Mouse (Mus musculus) gastrocnemius, adult 8-10 months (tissue): ENCODE results near the gene Lpcat2b. TPM values are rescaled to one million over a fixed set of nuclear protein-coding genes. Genes with fewer than 3 reads are reported as not detected.
"Not testable (repeated sequence)": the region's sequence is repeated elsewhere in the genome, so short reads cannot be mapped to it uniquely, and the experiment has no call there.

Experiments
- DNase-seq, 2 experiments: peaks; one replicate each; pipeline ENCODE4 v3.0.0; 2022; ENCODE audit warnings: low spot score in 2 of 2
- total RNA-seq, 4 experiments: library from RNA; stranded (reverse); gene quantifications; 2 replicates each; pipeline ENCODE4 v1.2.4; 2022

Lpcat2b gene
- not detected for total RNA-seq

- no peak for DNase-seq
Measured at GRCm38 (mm10) chr5:107431249-107431648, at the start of gene Lpcat2b. Lpcat2b (plus strand) TSS chr5:107431549.

GRCm38 (mm10) chr5:107386448-107386847 lies 44.9 kb upstream of the Lpcat2b start:
- not testable (repeated sequence) for DNase-seq

GRCm38 (mm10) chr5:107387788-107388187 lies 43.6 kb upstream of the Lpcat2b start:
- no peak for DNase-seq

- no peak for DNase-seq
Measured at GRCm38 (mm10) chr5:107389373-107389772, 42.0 kb upstream of the Lpcat2b start.

- DNase-seq: no peak
Measured at GRCm38 (mm10) chr5:107394437-107394836, 36.9 kb upstream of the Lpcat2b start.

- DNase-seq: no peak
Measured at GRCm38 (mm10) chr5:107402436-107402835, 28.9 kb upstream of the Lpcat2b start, which contains the start of gene Ephx4. Ephx4 (plus strand) TSS chr5:107402736.

GRCm38 (mm10) chr5:107403011-107403946 lies 28.1 kb upstream of the Lpcat2b start:
- no peak for DNase-seq

- no peak for DNase-seq
Measured at GRCm38 (mm10) chr5:107403947-107404684, 27.2 kb upstream of the Lpcat2b start.

- no peak for DNase-seq
Measured at GRCm38 (mm10) chr5:107405361-107405760, 26.0 kb upstream of the Lpcat2b start.

- no peak for DNase-seq
Measured at GRCm38 (mm10) chr5:107410305-107410704, 21.0 kb upstream of the Lpcat2b start.

GRCm38 (mm10) chr5:107411326-107411725 lies 20.0 kb upstream of the Lpcat2b start:
- peak in 1 of 2 experiments; percentile 10 for DNase-seq

GRCm38 (mm10) chr5:107412285-107412684 lies 19.1 kb upstream of the Lpcat2b start:
- no peak for DNase-seq

- no peak for DNase-seq
Measured at GRCm38 (mm10) chr5:107415098-107415497, 16.3 kb upstream of the Lpcat2b start.

GRCm38 (mm10) chr5:107421676-107422075 lies 9.7 kb upstream of the Lpcat2b start:
- no peak for DNase-seq

GRCm38 (mm10) chr5:107434001-107434400 lies 2.7 kb downstream of the Lpcat2b start:
- DNase-seq: no peak

GRCm38 (mm10) chr5:107436185-107436584 lies 4.8 kb downstream of the Lpcat2b start:
- no peak for DNase-seq

GRCm38 (mm10) chr5:107436587-107437209 lies 5.3 kb downstream of the Lpcat2b start:
- no peak for DNase-seq

- peak; percentile 89 to 92 for DNase-seq
Measured at GRCm38 (mm10) chr5:107437464-107438281, 6.3 kb downstream of the Lpcat2b start, which contains the start of gene Btbd8. Btbd8 (plus strand) TSS chr5:107437997.

GRCm38 (mm10) chr5:107438353-107438752 lies 7.0 kb downstream of the Lpcat2b start:
- no peak for DNase-seq

GRCm38 (mm10) chr5:107441881-107442280 lies 10.5 kb downstream of the Lpcat2b start:
- DNase-seq: no peak

GRCm38 (mm10) chr5:107444251-107444650 lies 12.9 kb downstream of the Lpcat2b start:
- no peak for DNase-seq
